Mouse (Mus musculus) small intestine, adult 2 months (tissue): ENCODE results near the gene Tmem177. TPM values are rescaled to one million over a fixed set of nuclear protein-coding genes. Genes with fewer than 3 reads are reported as not detected.

Source experiments
- H3K27ac ChIP-seq: fragments of 200-500 bp; 2 replicates; pipeline ENCODE4 v1.5.1; 2012; ENCODE audit warnings: low read depth, low read length, control low read depth, inconsistent platforms; ENCODE audit not compliant: insufficient read depth
- H3K27me3 ChIP-seq: fragments of 200-500 bp; 2 replicates; pipeline ENCODE4 v1.6.1; 2012; ENCODE audit warnings: mild to moderate bottlenecking, moderate library complexity, low read length, inconsistent platforms; ENCODE audit not compliant: control insufficient read depth, insufficient read depth
- H3K36me3 ChIP-seq: fragments of 200-500 bp; 2 replicates; pipeline ENCODE4 v1.6.1; 2012; ENCODE audit warnings: mild to moderate bottlenecking, low read length, control low read depth, inconsistent platforms; ENCODE audit not compliant: control insufficient read depth, insufficient read depth
- H3K4me1 ChIP-seq: fragments of 200-500 bp; 2 replicates; pipeline ENCODE4 v1.6.1; 2012; ENCODE audit warnings: low read length, inconsistent platforms, mixed read lengths; ENCODE audit not compliant: control insufficient read depth, insufficient read depth, insufficient read length
- H3K4me3 ChIP-seq: fragments of 200-500 bp; 2 replicates; pipeline ENCODE4 v1.5.1; 2012; ENCODE audit warnings: low read depth, mild to moderate bottlenecking, control low read depth, inconsistent platforms, low read length, moderate library complexity
- CTCF ChIP-seq: fragments of 200-500 bp; IDR thresholded peaks from 2 replicates; pipeline ENCODE4 v1.5.1; 2012; ENCODE audit warnings: low read depth, mild to moderate bottlenecking, control low read depth, inconsistent platforms, low read length, moderate library complexity, mixed read lengths; ENCODE audit not compliant: insufficient replicate concordance, insufficient read length; ENCODE audit errors: extremely low read depth
- POLR2A ChIP-seq: fragments of 200-500 bp; IDR thresholded peaks from 2 replicates; pipeline ENCODE4 v1.6.1; 2012; ENCODE audit warnings: low read depth, mild to moderate bottlenecking, control low read depth, inconsistent platforms, low read length, moderate library complexity
- WGBS: fragments of 180-500 bp; shearing (Covaris S2); methylation state at CpG from one replicate; pipeline ENCODE4 v1.1.7; 2018; 5-methylcytosine and 5-hydroxymethylcytosine counted together
- polyA plus RNA-seq: library from polyadenylated mRNA; depleted of rRNA; stranded (reverse); fragments of >200 nt; gene quantifications from 2 replicates; pipeline ENCODE4 v1.2.3, GENCODE M21; 2012

Tmem177 gene
- polyA plus RNA-seq, 1 experiment = 2.6 TPM

- Histone ChIP-seq H3K27ac (no peak overlapping the region), H3K36me3 (no peaks in the 10 kb centered on the region), H3K4me3 (no peak overlapping the region), H3K27me3 (no peaks in the 10 kb centered on the region; the same call in 1 of the 2 replicates), H3K4me1 (no peaks in the 10 kb centered on the region)
- TF ChIP-seq CTCF (no peak), POLR2A (no peak)
- 51% methylated on average over 7 of the region's 7 CpGs for WGBS
Observed at GRCm38 (mm10) chr1:119936861-119937260, 23.9 kb upstream of the Tmem177 start.

- Histone ChIP-seq H3K36me3 (no peaks in the 10 kb centered on the region), H3K4me1 (no peaks in the 10 kb centered on the region), H3K27ac (no peak overlapping the region), H3K4me3 (no peak overlapping the region), H3K27me3 (no peaks in the 10 kb centered on the region)
- WGBS = 82% methylated on average over 4 of the region's 4 CpGs
- no peak for TF ChIP-seq CTCF
- no peak for TF ChIP-seq POLR2A
Observed at GRCm38 (mm10) chr1:119931421-119932150, 18.6 kb upstream of the Tmem177 start.

DNA sequence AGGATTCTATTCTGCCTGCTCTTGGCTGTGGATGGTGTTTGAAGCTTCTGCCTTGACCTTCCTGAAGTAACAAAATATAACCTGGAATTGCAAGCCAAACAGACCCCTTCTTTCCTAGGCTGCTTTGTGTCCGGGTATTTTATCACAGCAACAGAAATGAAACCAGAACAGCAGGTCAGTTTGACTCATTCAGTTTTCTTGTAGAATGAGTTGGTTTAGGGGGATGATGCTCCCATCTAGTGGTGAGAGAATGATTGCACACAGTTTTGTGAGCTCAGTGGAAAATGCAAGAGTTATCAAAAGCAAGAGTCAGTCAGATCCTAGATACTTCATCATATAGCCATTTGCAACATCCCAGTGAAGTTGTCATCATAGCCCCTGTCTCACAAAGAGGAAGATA is 16.7 kb upstream of the Tmem177 start:
- WGBS = 18% methylated on average over 1 of the region's 1 CpGs
- Histone ChIP-seq H3K27ac (no peak overlapping the region), H3K27me3 (no peaks in the 10 kb centered on the region), H3K36me3 (no peaks in the 10 kb centered on the region), H3K4me3 (no peak overlapping the region), H3K4me1 (no peaks in the 10 kb centered on the region)
- TF ChIP-seq CTCF (no peak), POLR2A (no peak)

GRCm38 (mm10) chr1:119919299-119919698 is 6.3 kb upstream of the Tmem177 start:
- peak; percentile 35; the same call in 1 of the 2 replicates for TF ChIP-seq CTCF
- TF ChIP-seq POLR2A = no peak
- 59% methylated on average over 4 of the region's 4 CpGs for WGBS
- Histone ChIP-seq H3K27me3 (no peaks in the 10 kb centered on the region), H3K4me3 (no peak overlapping the region), H3K27ac (no peak overlapping the region), H3K36me3 (no peaks in the 10 kb centered on the region), H3K4me1 (no peaks in the 10 kb centered on the region)

GRCm38 (mm10) chr1:119916823-119917371 is 3.9 kb upstream of the Tmem177 start:
- Histone ChIP-seq H3K4me1 (peaks cover 4% of the 10 kb centered on the region; the same call in 1 of the 2 replicates), H3K4me3 (no peak overlapping the region), H3K36me3 (no peaks in the 10 kb centered on the region), H3K27me3 (no peaks in the 10 kb centered on the region), H3K27ac (no peak overlapping the region)
- TF ChIP-seq POLR2A (no peak), CTCF (no peak)
- WGBS = 84% methylated on average over 5 of the region's 5 CpGs

DNA sequence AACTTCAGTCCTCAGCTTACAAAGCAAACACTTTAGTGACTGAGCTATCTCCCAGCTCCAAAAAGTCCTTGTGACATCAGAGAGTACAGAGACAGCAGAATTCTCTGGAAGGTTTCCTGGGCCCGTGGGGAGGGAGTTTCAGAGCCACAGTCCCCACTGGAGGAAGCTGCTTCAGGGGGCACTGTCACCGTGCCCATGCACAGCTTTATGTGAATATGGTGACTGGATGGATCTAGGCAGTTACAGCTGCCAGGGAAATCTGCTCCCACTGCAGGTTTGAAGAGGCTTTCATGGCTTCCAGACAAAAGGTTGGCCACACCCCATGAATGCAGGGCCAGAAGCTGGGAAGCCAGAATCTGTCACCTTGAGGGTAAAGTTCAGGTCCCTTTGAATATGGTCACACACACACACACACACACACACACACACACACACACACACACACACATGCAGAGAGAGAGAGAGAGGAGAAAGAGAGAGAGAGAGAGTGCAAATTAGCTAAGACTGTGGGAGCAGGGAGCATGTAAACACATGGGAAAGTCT is 5.7 kb downstream of the Tmem177 start:
- 44% methylated on average over 2 of the region's 2 CpGs for WGBS
- Histone ChIP-seq H3K4me3 (no peak overlapping the region), H3K27me3 (no peaks in the 10 kb centered on the region), H3K36me3 (peaks cover 5% of the 10 kb centered on the region), H3K4me1 (peaks cover 9% of the 10 kb centered on the region; the same call in 1 of the 2 replicates), H3K27ac (no peak overlapping the region)
- TF ChIP-seq CTCF (no peak), POLR2A (no peak)

DNA sequence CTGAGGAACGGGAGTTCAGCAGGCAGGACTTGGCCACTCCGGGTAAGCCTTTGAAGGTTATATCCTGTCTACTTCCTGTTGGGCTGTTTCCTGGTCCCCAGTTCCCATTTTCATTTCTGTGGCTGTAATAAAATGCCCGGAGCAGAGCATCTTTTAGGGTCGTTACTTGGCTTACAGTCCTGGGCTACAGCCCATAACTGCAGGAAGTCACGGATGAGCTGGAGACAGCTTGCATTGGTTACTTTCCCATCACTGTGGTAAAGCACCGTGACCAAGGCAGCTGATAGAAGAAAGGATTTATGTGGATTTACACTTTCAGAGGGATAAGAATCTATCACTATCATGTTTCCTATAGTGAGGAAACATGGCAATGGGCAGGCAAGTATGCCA is 9.8 kb downstream of the Tmem177 start:
- Histone ChIP-seq H3K27me3 (no peaks in the 10 kb centered on the region), H3K36me3 (no peaks in the 10 kb centered on the region), H3K4me1 (peaks cover 5% of the 10 kb centered on the region; the same call in 1 of the 2 replicates), H3K4me3 (no peak overlapping the region), H3K27ac (no peak overlapping the region)
- WGBS = 62% methylated on average over 6 of the region's 6 CpGs
- TF ChIP-seq CTCF (no peak), POLR2A (no peak)
